Mouse (Mus musculus): ENCODE measurements at regions not wholly inside any gene's neighbourhood (a gene's known extent, or its start where the extent isn't known, plus 50 kb on each side); places are given as distances from the start of the nearest gene placed in this dataset.

- H3K4me2 ChIP-seq (replicated peaks): no peak overlapping the region
These were observed 485.0 kb downstream of the Prss52 start for GRCm38 (mm10) chr14:64589126-64589525.

DNA sequence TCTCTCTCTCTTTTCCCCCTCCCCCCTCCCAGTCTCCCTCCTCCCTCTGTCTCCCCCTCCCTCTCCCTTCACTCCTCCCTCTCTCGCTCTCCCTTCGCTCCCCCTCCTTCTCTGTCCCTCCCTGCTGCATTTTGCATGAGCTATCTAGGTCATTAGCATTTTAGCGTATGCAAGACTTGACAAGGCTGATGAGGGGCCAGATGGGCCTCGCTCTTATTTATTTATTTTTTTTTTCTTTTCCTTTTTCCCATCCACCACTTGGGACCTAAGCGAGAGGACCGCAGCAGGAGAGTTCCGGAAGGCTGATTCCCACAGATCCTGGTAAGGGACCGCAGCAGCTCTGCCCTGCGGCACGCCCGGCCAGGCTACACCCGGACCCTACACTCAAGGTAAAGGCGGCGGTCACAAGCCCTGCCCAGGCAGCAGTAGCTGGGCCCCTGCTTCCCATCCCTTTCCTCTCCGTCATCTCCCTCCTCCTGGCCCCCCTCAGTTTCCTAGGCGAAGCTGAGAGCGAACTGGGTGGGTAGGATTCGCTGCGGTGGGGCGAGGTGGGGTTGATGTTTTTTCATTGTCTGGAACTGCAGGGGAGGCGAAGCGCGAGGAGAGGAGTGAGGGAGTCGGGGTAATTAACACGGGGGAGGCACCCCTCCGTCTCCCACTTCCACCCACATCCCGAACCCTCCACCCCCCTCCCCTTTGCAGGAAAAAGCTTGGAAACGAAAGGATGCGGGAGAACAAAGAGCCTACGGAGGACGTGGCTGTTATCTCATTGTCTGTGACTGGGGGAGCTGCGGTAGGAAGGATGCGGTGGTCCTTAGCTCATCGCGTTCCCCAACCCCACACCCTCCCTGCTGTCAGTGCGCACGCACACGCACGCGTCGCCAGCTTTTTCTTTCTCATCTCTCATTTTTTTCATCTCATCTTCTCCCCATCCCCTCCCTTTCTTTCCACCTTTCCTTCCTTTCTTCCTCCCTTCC is 485.8 kb downstream of the Prss52 start:
- peak overlapping the region; percentile 46 for H3K4me2 ChIP-seq (replicated peaks)
- no peaks in the 10 kb centered on the region for H3K9me3 ChIP-seq (replicated peaks)
- H3K27ac ChIP-seq (replicated peaks): no peak overlapping the region
- H3K9ac ChIP-seq: no peak overlapping the region
- ATAC-seq (ENCODE audit: insufficient number of reproducible peaks, low FRiP score, low TSS enrichment, low read depth): no peak; the same call in 1 of the 2 replicates
- H3K36me3 ChIP-seq: no peaks in the 10 kb centered on the region
- WGBS: under 1% methylated on average over 40 of the region's 41 CpGs
- H3K27me3 ChIP-seq: peaks cover 90% of the 10 kb centered on the region
- peaks cover 38% of the 10 kb centered on the region for H3K4me1 ChIP-seq
- H3K4me3 ChIP-seq (replicated peaks): peak overlapping the region; percentile 29

More at GRCm38 (mm10) chr14:64589126-64589525, 485.0 kb downstream of the Prss52 start:
- no peak for ATAC-seq (ENCODE audit: insufficient number of reproducible peaks, low FRiP score, low TSS enrichment, low read depth)
- Histone ChIP-seq H3K27ac (replicated peaks) (no peak overlapping the region), H3K9ac (no peak overlapping the region), H3K4me3 (replicated peaks) (0 out of 2 replicates have a peak overlapping the region, but pooled peaks have one; percentile 29), H3K27me3 (peaks cover 89% of the 10 kb centered on the region), H3K36me3 (no peaks in the 10 kb centered on the region), H3K4me1 (peaks cover 38% of the 10 kb centered on the region), H3K9me3 (replicated peaks) (no peaks in the 10 kb centered on the region)
- 0% methylated on average over 2 of the region's 2 CpGs for WGBS

- Histone ChIP-seq H3K4me1 (peaks cover 38% of the 10 kb centered on the region), H3K27ac (replicated peaks) (no peak overlapping the region), H3K9me3 (replicated peaks) (no peaks in the 10 kb centered on the region), H3K36me3 (no peaks in the 10 kb centered on the region), H3K4me3 (replicated peaks) (peak overlapping the region; percentile 29; the same call in 1 of the 2 replicates), H3K4me2 (replicated peaks) (peak overlapping the region; percentile 46), H3K9ac (no peak overlapping the region), H3K27me3 (peaks cover 84% of the 10 kb centered on the region)
- ATAC-seq (ENCODE audit: insufficient number of reproducible peaks, low FRiP score, low TSS enrichment, low read depth): no peak
- WGBS: 2% methylated on average over 15 of the region's 15 CpGs
These were observed 486.5 kb downstream of the Prss52 start for GRCm38 (mm10) chr14:64590611-64591010.

DNA sequence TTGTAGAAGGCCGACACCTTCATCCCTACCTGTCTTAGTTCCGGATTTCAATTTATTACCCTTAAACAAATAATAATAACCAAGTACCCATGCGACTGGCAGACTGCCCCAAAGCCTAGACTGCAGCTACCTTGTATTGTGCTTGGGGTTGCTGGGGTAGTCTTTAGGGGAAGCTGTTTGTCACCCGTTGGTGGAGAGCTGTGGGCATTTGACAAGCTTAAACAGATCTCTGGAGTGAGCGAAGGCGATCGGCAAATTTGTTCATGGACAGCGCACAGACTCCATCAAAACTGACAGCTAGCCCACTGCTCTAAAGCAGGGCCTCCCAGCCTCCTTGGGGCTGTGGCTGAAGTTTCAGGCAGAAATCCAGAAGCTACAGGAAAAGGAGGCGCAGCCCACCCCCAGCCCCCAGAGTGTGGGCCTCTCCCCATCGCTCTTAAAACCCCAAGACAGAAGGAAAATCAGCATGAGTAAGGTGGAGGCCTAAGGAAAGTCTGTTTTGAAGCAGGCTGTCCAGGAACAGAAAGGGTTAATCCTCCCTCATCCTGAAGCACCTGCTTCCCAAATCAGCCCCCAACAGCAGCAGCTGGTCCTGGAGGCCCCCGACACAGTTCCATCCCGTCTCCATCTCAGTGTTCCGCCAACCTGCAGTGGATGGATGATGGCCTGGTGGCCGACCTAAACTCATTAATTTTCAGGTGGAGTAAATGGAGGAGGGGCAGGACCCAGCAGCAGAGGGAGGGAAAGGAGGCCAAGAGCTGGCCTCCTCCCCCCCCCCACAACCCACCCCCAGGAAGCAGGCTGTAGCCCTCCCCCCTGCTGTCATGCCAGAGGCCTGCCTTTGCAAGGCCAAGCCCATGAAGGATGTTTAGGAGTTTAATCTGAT is 487.2 kb downstream of the Prss52 start:
- Histone ChIP-seq H3K36me3 (no peaks in the 10 kb centered on the region), H3K9ac (no peak overlapping the region), H3K9me3 (replicated peaks) (no peaks in the 10 kb centered on the region), H3K4me3 (replicated peaks) (no peak overlapping the region), H3K4me1 (peaks cover 38% of the 10 kb centered on the region), H3K27me3 (peaks cover 76% of the 10 kb centered on the region), H3K27ac (replicated peaks) (no peak overlapping the region), H3K4me2 (replicated peaks) (no peak overlapping the region)
- 13% methylated on average over 14 of the region's 14 CpGs for WGBS
- ATAC-seq (ENCODE audit: insufficient number of reproducible peaks, low FRiP score, low TSS enrichment, low read depth): no peak

DNA sequence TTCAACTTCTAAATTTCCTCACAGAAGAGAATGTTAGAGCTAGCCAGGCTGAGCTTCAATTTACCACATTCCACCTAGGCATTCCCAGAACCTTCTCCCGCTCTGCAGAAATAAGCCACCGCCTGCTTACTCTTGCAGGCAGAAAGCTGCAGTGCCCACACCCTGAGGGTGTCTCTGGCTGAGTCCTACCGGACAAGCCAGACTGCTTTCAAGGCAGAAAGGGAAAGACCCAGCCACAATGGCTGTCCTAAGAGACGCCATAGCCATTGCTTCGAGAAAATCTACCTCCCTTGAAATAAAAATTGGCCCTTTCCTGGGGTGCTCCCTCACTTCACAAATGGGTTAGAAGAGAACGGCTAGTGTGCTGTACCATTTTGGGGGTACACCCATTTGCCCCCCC is 488.1 kb downstream of the Prss52 start:
- Histone ChIP-seq H3K9me3 (replicated peaks) (no peaks in the 10 kb centered on the region), H3K4me3 (replicated peaks) (no peak overlapping the region), H3K27ac (replicated peaks) (no peak overlapping the region), H3K9ac (no peak overlapping the region), H3K27me3 (peaks cover 68% of the 10 kb centered on the region), H3K4me1 (peaks cover 32% of the 10 kb centered on the region), H3K36me3 (no peaks in the 10 kb centered on the region), H3K4me2 (replicated peaks) (no peak overlapping the region)
- ATAC-seq (ENCODE audit: insufficient number of reproducible peaks, low FRiP score, low TSS enrichment, low read depth): no peak
- 44% methylated on average over 6 of the region's 6 CpGs for WGBS

DNA sequence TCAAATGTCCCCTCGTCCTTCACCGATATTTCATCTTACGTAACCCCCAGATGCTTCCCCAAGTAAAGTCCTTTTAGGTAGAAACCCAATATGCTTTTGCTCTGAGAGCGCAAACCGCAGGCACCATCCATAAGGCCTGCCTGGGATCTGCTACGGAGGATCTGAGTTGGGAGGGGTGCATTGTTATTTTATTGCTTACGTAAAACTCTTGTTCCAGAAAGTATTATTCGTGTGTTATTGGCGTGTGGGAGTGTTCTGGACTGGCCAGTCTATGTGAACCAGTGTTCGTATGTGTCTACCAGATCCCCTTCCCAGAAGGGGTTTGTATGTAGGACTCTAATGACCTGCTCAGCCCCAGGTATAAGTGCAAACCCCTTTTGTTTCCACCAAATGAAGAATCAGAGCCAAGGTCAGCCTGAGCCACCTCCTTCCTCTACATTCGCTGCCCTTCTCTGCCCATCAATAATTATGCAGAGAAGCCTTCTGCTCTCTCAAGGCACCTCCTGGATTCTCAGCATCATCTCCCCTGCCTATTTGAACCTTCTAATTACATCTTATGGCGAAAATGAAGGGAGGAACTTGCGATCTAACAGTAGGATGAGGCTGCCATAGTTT is 488.7 kb downstream of the Prss52 start:
- no peak overlapping the region for H3K4me3 ChIP-seq (replicated peaks)
- peaks cover 64% of the 10 kb centered on the region for H3K27me3 ChIP-seq
- H3K4me2 ChIP-seq (replicated peaks): no peak overlapping the region
- peaks cover 25% of the 10 kb centered on the region for H3K4me1 ChIP-seq
- 62% methylated on average over 13 of the region's 13 CpGs for WGBS
- H3K27ac ChIP-seq (replicated peaks): no peak overlapping the region
- H3K36me3 ChIP-seq: no peaks in the 10 kb centered on the region
- ATAC-seq (ENCODE audit: insufficient number of reproducible peaks, low FRiP score, low TSS enrichment, low read depth): no peak
- H3K9me3 ChIP-seq (replicated peaks): no peaks in the 10 kb centered on the region
- H3K9ac ChIP-seq: no peak overlapping the region

DNA sequence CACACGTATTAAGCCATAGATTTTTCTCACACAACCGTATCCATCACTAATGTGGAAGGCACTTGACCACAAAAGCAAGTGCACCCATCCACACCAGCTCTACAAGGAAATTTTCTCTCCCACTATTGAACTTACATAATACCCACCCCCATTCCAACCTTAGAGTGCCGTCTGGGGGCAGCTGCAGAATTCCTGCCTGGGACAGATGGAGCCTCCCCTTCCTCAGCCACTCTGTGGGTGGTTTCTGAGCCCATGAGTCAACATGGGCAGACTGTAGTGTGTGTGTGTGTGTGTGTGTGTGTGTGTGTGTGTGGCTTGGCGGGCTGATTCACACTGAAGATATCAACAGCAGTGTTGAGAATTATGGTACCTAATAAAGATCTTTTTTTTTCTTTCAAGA is 489.5 kb downstream of the Prss52 start:
- no peak overlapping the region for H3K9ac ChIP-seq
- no peak for ATAC-seq (ENCODE audit: insufficient number of reproducible peaks, low FRiP score, low TSS enrichment, low read depth)
- 46% methylated on average over 4 of the region's 4 CpGs for WGBS
- H3K4me2 ChIP-seq (replicated peaks): no peak overlapping the region
- no peaks in the 10 kb centered on the region for H3K9me3 ChIP-seq (replicated peaks)
- no peaks in the 10 kb centered on the region for H3K36me3 ChIP-seq
- no peak overlapping the region for H3K27ac ChIP-seq (replicated peaks)
- H3K27me3 ChIP-seq: peaks cover 57% of the 10 kb centered on the region
- H3K4me1 ChIP-seq: peaks cover 18% of the 10 kb centered on the region
- H3K4me3 ChIP-seq (replicated peaks): no peak overlapping the region

- no peak for ATAC-seq (ENCODE audit: insufficient number of reproducible peaks, low FRiP score, low TSS enrichment, low read depth)
- H3K27me3 ChIP-seq: peaks cover 52% of the 10 kb centered on the region
- no peaks in the 10 kb centered on the region for H3K9me3 ChIP-seq (replicated peaks)
These were observed 490.0 kb downstream of the Prss52 start for GRCm38 (mm10) chr14:64594021-64594561.

DNA sequence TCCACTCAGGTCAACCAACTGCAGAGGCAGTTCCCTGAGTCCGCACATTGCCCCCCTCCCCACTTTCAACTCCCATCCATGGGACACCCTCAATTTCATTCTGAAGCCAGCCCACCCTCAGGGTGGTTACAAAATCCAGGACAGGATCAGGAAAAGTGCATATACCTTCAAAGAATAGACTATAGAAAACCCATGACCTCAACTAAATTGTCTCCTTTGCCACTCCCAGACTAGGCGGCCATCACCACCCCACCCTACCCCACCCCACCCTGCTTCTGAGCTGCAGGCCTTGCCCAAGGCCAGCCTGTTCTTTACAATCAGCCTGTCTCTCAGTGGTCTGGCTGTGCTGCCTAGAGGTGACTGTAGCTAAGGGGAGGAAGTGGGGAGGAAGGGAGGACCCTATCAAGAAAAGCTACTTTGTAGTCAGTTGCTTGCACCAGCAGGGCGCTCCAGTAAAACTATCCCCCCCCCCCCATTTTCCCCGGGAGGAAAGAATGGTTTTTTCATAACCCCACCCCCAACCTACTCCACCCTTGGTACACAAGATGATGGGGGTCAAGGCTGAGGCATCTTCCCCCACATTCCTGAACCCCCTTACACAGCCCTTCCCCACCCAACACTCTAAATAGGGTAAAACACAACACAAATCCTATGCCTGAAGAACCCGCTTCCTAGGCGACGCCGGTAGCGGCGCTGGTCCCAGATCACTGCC is 490.9 kb downstream of the Prss52 start:
- no peaks in the 10 kb centered on the region for H3K9me3 ChIP-seq (replicated peaks)
- H3K4me1 ChIP-seq: peaks cover 8% of the 10 kb centered on the region
- no peak overlapping the region for H3K27ac ChIP-seq (replicated peaks)
- whole genome bisulfite sequencing: 36% methylated on average over 10 of the region's 10 CpGs
- ATAC-seq (ENCODE audit: insufficient number of reproducible peaks, low FRiP score, low TSS enrichment, low read depth): no peak
- peaks cover 43% of the 10 kb centered on the region for H3K27me3 ChIP-seq
- H3K9ac ChIP-seq: no peak overlapping the region
- H3K36me3 ChIP-seq: no peaks in the 10 kb centered on the region
- H3K4me3 ChIP-seq (replicated peaks): no peak overlapping the region
- H3K4me2 ChIP-seq (replicated peaks): no peak overlapping the region

More at GRCm38 (mm10) chr14:64594021-64594561, 490.0 kb downstream of the Prss52 start:
- Histone ChIP-seq H3K4me1 (peaks cover 15% of the 10 kb centered on the region), H3K9ac (no peak overlapping the region), H3K36me3 (no peaks in the 10 kb centered on the region), H3K4me3 (replicated peaks) (no peak overlapping the region), H3K4me2 (replicated peaks) (no peak overlapping the region), H3K27ac (replicated peaks) (no peak overlapping the region)
- 35% methylated on average over 7 of the region's 7 CpGs for WGBS

DNA sequence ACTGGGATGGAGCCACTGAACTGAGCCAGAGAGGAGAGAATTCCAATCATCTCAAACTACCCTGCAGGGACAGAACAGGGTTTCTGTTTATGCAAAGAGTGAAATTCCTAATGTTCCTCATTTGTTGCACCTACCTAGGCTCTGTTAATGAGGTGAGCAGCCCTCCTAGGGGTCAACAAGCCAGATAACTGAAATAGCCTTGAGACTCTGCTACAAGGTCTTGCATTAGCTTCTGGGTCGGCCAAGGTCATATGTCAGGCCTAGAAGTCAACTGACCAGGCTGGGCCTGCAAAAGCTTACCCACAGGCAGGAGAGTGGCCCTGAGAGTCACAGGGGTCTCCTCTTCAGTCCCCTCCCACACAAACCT is 491.4 kb downstream of the Prss52 start:
- 17% methylated on average over 1 of the region's 1 CpGs for WGBS
- no peaks in the 10 kb centered on the region for H3K9me3 ChIP-seq (replicated peaks)
- H3K27ac ChIP-seq (replicated peaks): no peak overlapping the region
- H3K4me3 ChIP-seq (replicated peaks): no peak overlapping the region
- no peak overlapping the region for H3K4me2 ChIP-seq (replicated peaks)
- ATAC-seq (ENCODE audit: insufficient number of reproducible peaks, low FRiP score, low TSS enrichment, low read depth): no peak
- peaks cover 38% of the 10 kb centered on the region for H3K27me3 ChIP-seq
- no peak overlapping the region for H3K9ac ChIP-seq
- H3K4me1 ChIP-seq: peaks cover 3% of the 10 kb centered on the region
- no peaks in the 10 kb centered on the region for H3K36me3 ChIP-seq
